Mouse (Mus musculus) C2C12 (cell line): ENCODE results near the gene Rho.

Source experiments
- CEBPB ChIP-seq: IDR thresholded peaks from one replicate; pipeline ENCODE4 v1.6.1; 2011; ENCODE audit warnings: low read depth, mild to moderate bottlenecking, control low read depth, moderate library complexity
- CTCF ChIP-seq: IDR thresholded peaks from one replicate; pipeline ENCODE4 v1.5.1; 2011; ENCODE audit not compliant: control insufficient read depth, insufficient read depth, insufficient read length
- MAX ChIP-seq: IDR thresholded peaks from one replicate; pipeline ENCODE4 v1.6.1; 2011; ENCODE audit warnings: mild to moderate bottlenecking, control low read depth
- MYOD1 ChIP-seq: IDR thresholded peaks from one replicate; pipeline ENCODE4 v1.6.1; 2011; ENCODE audit warnings: low read depth; ENCODE audit not compliant: control insufficient read depth, insufficient read length
- MYOG ChIP-seq: IDR thresholded peaks from one replicate; pipeline ENCODE4 v1.6.1; 2011; ENCODE audit not compliant: control insufficient read depth, insufficient read length; ENCODE audit errors: extremely low read depth

- TF ChIP-seq CTCF (no peak), MYOD1 (no peak), MAX (no peak), MYOG (no peak), CEBPB (no peak)
Observed at GRCm38 (mm10) chr6:115966227-115966966, 34.8 kb downstream of the Rho start.
